20 mouse cellular contexts compared by ENCODE assay signal in genomic region chr2:157052448-157052847, GRCm38 (mm10). TPM values are rescaled to one million over a fixed set of nuclear protein-coding genes. Genes with fewer than 3 reads are reported as not detected.
A peak's percentile ranks its signal among the peaks of the same experiment; 100 is the strongest.
DNase-seq lines count a peak whose midpoint lies in the region; ATAC-seq lines count a peak whose summit lies in the region.
"Had no signal": no experiment of that assay in that cellular context is flagged by ENCODE, and none has a peak within 500 bp of the region (broad histone marks: within the 10 kb centered on the region; RNA-seq: fewer than 3 reads in every experiment).

No protein-coding gene starts in this region.

- H3K4me1 ChIP-seq in heart, embryonic 12.5 days (replicated peaks): peaks cover 57% of the 10 kb centered on the region
- peaks cover 27% of the 10 kb centered on the region for H3K4me1 ChIP-seq in kidney, embryonic 15.5 days
- peaks cover 64% of the 10 kb centered on the region for H3K4me1 ChIP-seq in neural tube, embryonic 15.5 days

- peak overlapping the region; percentile 36 for H3K27ac ChIP-seq in heart, embryonic 12.5 days (ENCODE audit: poor library complexity, severe bottlenecking)
- peak overlapping the region; percentile 29 for H3K27ac ChIP-seq in kidney, embryonic 15.5 days
- H3K27ac ChIP-seq in neural tube, embryonic 15.5 days (replicated peaks): peak overlapping the region; percentile 23; the same call in 1 of the 2 replicates
- H3K27ac ChIP-seq: limb, embryonic 12.5 days; liver, embryonic 14.5 days; midbrain, embryonic 12.5 days; neural tube, embryonic 12.5 days had no signal

- H3K9me3 ChIP-seq in heart, embryonic 12.5 days (replicated peaks): no peaks in the 10 kb centered on the region
- no peaks in the 10 kb centered on the region for H3K9me3 ChIP-seq in kidney, embryonic 15.5 days (replicated peaks)
- H3K9me3 ChIP-seq in neural tube, embryonic 15.5 days (replicated peaks): no peaks in the 10 kb centered on the region
- H3K9me3 ChIP-seq: forebrain, embryonic 12.5 days; limb, embryonic 12.5 days; midbrain, embryonic 12.5 days; neural tube, embryonic 12.5 days had no signal

- DNase-seq in adrenal gland, postnatal 14 days: peak; percentile 52
- no peak for DNase-seq in adrenal gland, adult 2 months
- no peak for DNase-seq in heart, postnatal 10 days
- DNase-seq in kidney, postnatal 36 days: no peak
- DNase-seq in neural tube, embryonic 10.5 days (ENCODE audit: extremely low spot score, low spot score): no peak
- DNase-seq: cerebellum, adult 11 months; heart, adult 11 months; retina, postnatal 1 day had no signal

- peaks cover 72% of the 10 kb centered on the region for H3K36me3 ChIP-seq in heart, embryonic 12.5 days
- peaks cover 82% of the 10 kb centered on the region for H3K36me3 ChIP-seq in kidney, embryonic 15.5 days
- H3K36me3 ChIP-seq in neural tube, embryonic 15.5 days: peaks cover 29% of the 10 kb centered on the region

- intact Hi-C loops in heart, postnatal 10 days (cut with DNase I): no loop called here

- no peaks in the 10 kb centered on the region for H3K27me3 ChIP-seq in heart, embryonic 12.5 days (replicated peaks)
- no peaks in the 10 kb centered on the region for H3K27me3 ChIP-seq in kidney, embryonic 15.5 days
- no peaks in the 10 kb centered on the region for H3K27me3 ChIP-seq in neural tube, embryonic 15.5 days (replicated peaks)
- H3K27me3 ChIP-seq: CH12.LX; forebrain, embryonic 12.5 days; limb, embryonic 12.5 days; midbrain, embryonic 12.5 days; neural tube, embryonic 12.5 days had no signal

- ATAC-seq in heart, embryonic 12.5 days (ENCODE audit: insufficient number of reproducible peaks, low FRiP score): no peak
- ATAC-seq in kidney, embryonic 15.5 days (replicated peaks; ENCODE audit: low FRiP score): 0 out of 2 replicates have a peak, but pooled peaks have one; percentile 30
- no peak for ATAC-seq in neural tube, embryonic 15.5 days (ENCODE audit: low FRiP score)
- ATAC-seq: inflammation-experienced regulatory T-cells, adult 6 months had no signal

- whole genome bisulfite sequencing in heart, embryonic 12.5 days: 65% methylated on average over 8 of the region's 8 CpGs
- WGBS in kidney, embryonic 15.5 days: 48% methylated on average over 8 of the region's 8 CpGs
- WGBS in neural tube, embryonic 15.5 days: 80% methylated on average over 8 of the region's 8 CpGs

- H3K4me3 ChIP-seq in heart, embryonic 12.5 days: no peak overlapping the region
- H3K4me3 ChIP-seq in kidney, embryonic 15.5 days (replicated peaks): no peak overlapping the region
- H3K4me3 ChIP-seq in neural tube, embryonic 15.5 days (replicated peaks): no peak overlapping the region
- H3K4me3 ChIP-seq: forebrain, embryonic 12.5 days; limb, embryonic 12.5 days; midbrain, embryonic 12.5 days; neural tube, embryonic 12.5 days had no signal

- no peak overlapping the region for H3K9ac ChIP-seq in heart, embryonic 12.5 days
- H3K9ac ChIP-seq in kidney, embryonic 15.5 days: no peak overlapping the region
- no peak overlapping the region for H3K9ac ChIP-seq in neural tube, embryonic 15.5 days (replicated peaks)
- H3K9ac ChIP-seq: forebrain, embryonic 12.5 days; limb, embryonic 12.5 days; liver, embryonic 14.5 days; midbrain, embryonic 12.5 days; neural tube, embryonic 12.5 days had no signal

- no peak overlapping the region for H3K4me2 ChIP-seq in heart, embryonic 12.5 days
- no peak overlapping the region for H3K4me2 ChIP-seq in kidney, embryonic 15.5 days
- H3K4me2 ChIP-seq in neural tube, embryonic 15.5 days: no peak overlapping the region
- H3K4me2 ChIP-seq: forebrain, embryonic 12.5 days; limb, embryonic 12.5 days; midbrain, embryonic 12.5 days; neural tube, embryonic 12.5 days had no signal

RNA-seq across cellular contexts. Expression of gene Soga1, which starts 26.6 kb away (rescaled TPM):
- total RNA-seq in adrenal gland, postnatal 14 days (2021): 31.9 and 33.5 TPM in 2 replicates
- total RNA-seq in adrenal gland, adult 2 months (2021): 10 to 100 TPM; 30.9 to 36.6 TPM
- 31.1 and 33.1 TPM in 2 replicates for polyA plus RNA-seq in adrenal gland, adult 2 months (2012; rRNA removed)
- 4.5 and 5.2 TPM in 2 replicates for polyA plus RNA-seq in heart, embryonic 12.5 days (2016; fragmentation: Nextera tagmentation; extraction: Ambion mirVana)
- 10 to 100 TPM; 33.3 to 34.6 TPM for total RNA-seq in heart, postnatal 10 days (2021)
- polyA plus RNA-seq in kidney, embryonic 15.5 days (2015; fragmentation: Nextera tagmentation; extraction: Ambion mirVana): 3.5 and 4.2 TPM in 2 replicates
- 3.3 and 4.9 TPM in 2 replicates for polyA plus RNA-seq in neural tube, embryonic 15.5 days (2015; fragmentation: Nextera tagmentation; extraction: Ambion mirVana)

RNA-seq across cellular contexts. Expression of gene Tldc2, which starts 34.4 kb away (rescaled TPM):
- not detected in 2 replicates for total RNA-seq in adrenal gland, postnatal 14 days (2021)
- not detected for total RNA-seq in adrenal gland, adult 2 months (2021)
- polyA plus RNA-seq in adrenal gland, adult 2 months (2012; rRNA removed): 0.19 TPM in 1 of 2 replicates, not detected in the other
- not detected in 2 replicates for polyA plus RNA-seq in heart, embryonic 12.5 days (2016; fragmentation: Nextera tagmentation; extraction: Ambion mirVana)
- total RNA-seq in heart, postnatal 10 days (2021): not detected
- polyA plus RNA-seq in kidney, embryonic 15.5 days (2015; fragmentation: Nextera tagmentation; extraction: Ambion mirVana): 0.27 TPM in 1 of 2 replicates, not detected in the other
- 0.43 TPM in 1 of 2 replicates, not detected in the other for polyA plus RNA-seq in neural tube, embryonic 15.5 days (2015; fragmentation: Nextera tagmentation; extraction: Ambion mirVana)
- total RNA-seq: CH12.LX; left cerebral cortex, adult 18-20 months had no signal
- polyA plus RNA-seq: embryonic facial prominence, embryonic 14.5 days; forebrain, embryonic 12.5 days; inflammation-experienced regulatory T-cells, adult 6 months; limb, embryonic 12.5 days; liver, embryonic 14.5 days; midbrain, embryonic 12.5 days; neural tube, embryonic 12.5 days had no signal

RNA-seq across cellular contexts. Expression of gene Dsn1, which starts 45.5 kb away (rescaled TPM):
- 8.3 and 9.2 TPM in 2 replicates for total RNA-seq in adrenal gland, postnatal 14 days (2021)
- total RNA-seq in adrenal gland, adult 2 months (2021): 1 to 10 TPM; 4.1 to 6.3 TPM
- 0.76 and 0.77 TPM in 2 replicates for polyA plus RNA-seq in adrenal gland, adult 2 months (2012; rRNA removed)
- 39.1 and 41.0 TPM in 2 replicates for polyA plus RNA-seq in heart, embryonic 12.5 days (2016; fragmentation: Nextera tagmentation; extraction: Ambion mirVana)
- 10 to 100 TPM in 1 of 2 experiments, 1 to 10 TPM in 1; 7.7 to 10.5 TPM for total RNA-seq in heart, postnatal 10 days (2021)
- polyA plus RNA-seq in kidney, embryonic 15.5 days (2015; fragmentation: Nextera tagmentation; extraction: Ambion mirVana): 37.6 and 39.6 TPM in 2 replicates
- polyA plus RNA-seq in neural tube, embryonic 15.5 days (2015; fragmentation: Nextera tagmentation; extraction: Ambion mirVana): 8.3 and 13.8 TPM in 2 replicates
